Comparison of ENCODE assay signal across 8 mouse cellular contexts in genomic region chr17:28176775-28177539, GRCm38 (mm10). TPM values are rescaled to one million over a fixed set of nuclear protein-coding genes. Genes with fewer than 3 reads are reported as not detected.
DNase-seq lines count a peak whose midpoint lies in the region; ATAC-seq lines count a peak whose summit lies in the region.

TSS of gene Zfp523 (plus strand) at chr17:28177129.

- peak within 1 kb of the TSS; percentile 96 for H3K9ac ChIP-seq in heart, embryonic 14.5 days (ENCODE audit: low read length)
- H3K9ac ChIP-seq in liver, embryonic 13.5 days, result peak within 1 kb of the TSS; percentile 87
- H3K9ac ChIP-seq in stomach, embryonic 16.5 days (ENCODE audit: low read length), result peak within 1 kb of the TSS; percentile 98

- H3K4me3 ChIP-seq in heart, embryonic 14.5 days (ENCODE audit: control insufficient read depth in 1 of 2, insufficient read depth in 1 of 2, low read depth in 1 of 2, low read length in 2 of 2), result peak within 1 kb of the TSS; percentile 81 to 89
- H3K4me3 ChIP-seq in liver, embryonic 13.5 days (replicated peaks), result peak within 1 kb of the TSS; percentile 77
- peak within 1 kb of the TSS; percentile 85 for H3K4me3 ChIP-seq in stomach, embryonic 16.5 days (replicated peaks; ENCODE audit: low read length)

- DNase-seq in CD4-positive helper T cell, adult 2 months (ENCODE audit: low read depth, low spot score), result peak; percentile 93
- peak; percentile 72 for DNase-seq in brain, embryonic 18.5 days (ENCODE audit: low read depth, low spot score)
- peak; percentile 94 for DNase-seq in kidney, postnatal 14 days
- DNase-seq in liver, embryonic 13.5 days, result peak; percentile 76
- peak; percentile 96 for DNase-seq in neural tube, embryonic 10.5 days (ENCODE audit: extremely low spot score, low spot score)

- H3K36me3 ChIP-seq in heart, embryonic 14.5 days (ENCODE audit: control insufficient read depth, insufficient read depth, low read length), result no peaks in the 10 kb centered on the region
- H3K36me3 ChIP-seq in liver, embryonic 13.5 days, result no peaks in the 10 kb centered on the region
- no peaks in the 10 kb centered on the region for H3K36me3 ChIP-seq in stomach, embryonic 16.5 days (ENCODE audit: control insufficient read depth, insufficient read depth, low read length)

- 0% methylated on average over 74 of the region's 82 CpGs for WGBS in heart, embryonic 14.5 days
- WGBS in liver, embryonic 13.5 days (ENCODE audit: insufficient replicate concordance), result under 1% methylated on average over 81 of the region's 82 CpGs
- WGBS in stomach, embryonic 16.5 days, result under 1% methylated on average over 82 of the region's 82 CpGs

- peak within 1 kb of the TSS; percentile 85 to 92 for H3K27ac ChIP-seq in heart, embryonic 14.5 days (replicated peaks in 1 of 2; ENCODE audit: control insufficient read depth in 1 of 2, insufficient read depth in 1 of 2, low read depth in 2 of 2, low read length in 2 of 2)
- peak within 1 kb of the TSS; percentile 75 for H3K27ac ChIP-seq in liver, embryonic 13.5 days
- H3K27ac ChIP-seq in stomach, embryonic 16.5 days (ENCODE audit: low read length), result peak within 1 kb of the TSS; percentile 86

- ATAC-seq in erythroid progenitor cell, adult 5-6 weeks (replicated peaks; ENCODE audit: low FRiP score, poor library complexity, severe bottlenecking), result peak; percentile 79
- peak; percentile 78 for ATAC-seq in heart, embryonic 14.5 days (ENCODE audit: insufficient number of reproducible peaks, insufficient read depth, low FRiP score, low read depth)
- peak; percentile 79 for ATAC-seq in liver, embryonic 13.5 days (ENCODE audit: low read depth)
- peak; percentile 88 for ATAC-seq in stomach, embryonic 16.5 days (ENCODE audit: insufficient read depth, low FRiP score)

- H3K27me3 ChIP-seq in heart, embryonic 14.5 days (ENCODE audit: control insufficient read depth, insufficient read depth, low read length), result no peaks in the 10 kb centered on the region
- 0 out of 2 replicates have a peak, but pooled peaks cover 2% of the 10 kb centered on the region for H3K27me3 ChIP-seq in liver, embryonic 13.5 days
- H3K27me3 ChIP-seq in stomach, embryonic 16.5 days (ENCODE audit: control insufficient read depth, insufficient read depth, low read length), result no peaks in the 10 kb centered on the region

- peak within 1 kb of the TSS; percentile 93 for H3K4me2 ChIP-seq in heart, embryonic 14.5 days (ENCODE audit: low read length)
- peak within 1 kb of the TSS; percentile 90 for H3K4me2 ChIP-seq in liver, embryonic 13.5 days
- peak within 1 kb of the TSS; percentile 95 for H3K4me2 ChIP-seq in stomach, embryonic 16.5 days (ENCODE audit: low read depth, low read length)

- H3K4me1 ChIP-seq in heart, embryonic 14.5 days (ENCODE audit: control insufficient read depth in 2 of 2, insufficient read depth in 2 of 2, low read length in 2 of 2), result peaks cover 50 to 61% of the 10 kb centered on the region in 2 experiments
- H3K4me1 ChIP-seq in liver, embryonic 13.5 days (replicated peaks), result peaks cover 57% of the 10 kb centered on the region
- H3K4me1 ChIP-seq in stomach, embryonic 16.5 days (ENCODE audit: control insufficient read depth, insufficient read depth, low read length), result peaks cover 43% of the 10 kb centered on the region

- H3K9me3 ChIP-seq in heart, embryonic 14.5 days (ENCODE audit: control insufficient read depth, low read length), result no peaks in the 10 kb centered on the region
- H3K9me3 ChIP-seq in liver, embryonic 13.5 days (replicated peaks), result no peaks in the 10 kb centered on the region
- H3K9me3 ChIP-seq in stomach, embryonic 16.5 days (replicated peaks; ENCODE audit: control insufficient read depth, low read length), result no peaks in the 10 kb centered on the region

RNA-seq across cellular contexts. Expression of gene Zfp523, which starts in this region (rescaled TPM):
- 5.8 TPM in 1 of 2 replicates, not detected in the other for total RNA-seq in erythroid progenitor cell, adult 5-6 weeks (2015; ENCODE audit: low replicate concordance)
- total RNA-seq in erythroid progenitor cell, adult 5-6 weeks (2017; ENCODE audit: low replicate concordance), result 1.4 and 7.9 TPM in 2 replicates
- polyA plus RNA-seq in heart, embryonic 14.5 days (2014; fragmentation: Nextera tagmentation; extraction: Ambion mirVana), result 19.2 and 23.0 TPM in 2 replicates
- polyA plus RNA-seq in liver, embryonic 13.5 days (2015; fragmentation: Nextera tagmentation; extraction: Ambion mirVana), result 5.6 and 5.9 TPM in 2 replicates
- 26.0 and 27.5 TPM in 2 replicates for polyA plus RNA-seq in stomach, embryonic 16.5 days (2015; fragmentation: Nextera tagmentation; extraction: Ambion mirVana)

Comparison
In these comparisons a context has a peak if more than half of its experiments do, and no peak if none do; other contexts are left out.
1. Peak in every context shown above with its lines: DNase-seq, ATAC-seq, H3K4me3 ChIP-seq and H3K27ac ChIP-seq.